Mouse (Mus musculus): ENCODE results near the gene Plppr2. TPM values are rescaled to one million over a fixed set of nuclear protein-coding genes. Genes with fewer than 3 reads are reported as not detected.

Gene Plppr2
- total and polyA plus RNA-seq, 2 experiments from 2014 or later: 108 to 144 TPM

DNA sequence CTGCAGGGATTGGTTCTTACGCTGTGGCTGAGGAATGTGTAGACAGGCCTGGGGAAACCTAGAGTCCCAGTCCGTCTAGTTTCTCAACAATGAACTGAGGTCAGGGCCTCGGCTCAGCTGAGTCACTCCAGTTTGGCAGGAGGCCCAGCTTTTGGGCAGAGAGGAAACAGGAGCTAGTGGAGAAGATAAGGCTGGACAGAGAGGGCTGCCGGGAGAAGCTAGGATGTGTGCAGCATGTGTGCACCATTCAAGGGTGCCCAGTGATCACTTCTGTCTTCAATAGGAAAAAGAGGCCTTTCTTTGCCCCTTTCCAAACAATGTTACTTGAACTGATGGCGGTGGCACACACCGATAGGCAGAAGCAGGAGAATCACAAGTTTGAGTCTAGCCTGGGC lies 12.7 kb upstream of the Plppr2 start:
- H3K9ac ChIP-seq: no peak overlapping the region
- ATAC-seq: no peak
- H3K27me3 ChIP-seq (ENCODE audit: insufficient read depth, low read length): no peaks in the 10 kb centered on the region
- H3K4me2 ChIP-seq (ENCODE audit: low read depth): no peak overlapping the region
- H3K27ac ChIP-seq (ENCODE audit: low read depth, low read length): no peak overlapping the region
- H3K36me3 ChIP-seq (ENCODE audit: insufficient read depth): 0 out of 2 replicates have a peak, but pooled peaks cover 3% of the 10 kb centered on the region
- TF ChIP-seq CTCF (IDR thresholded peaks at IDR 0.05; ENCODE audit: low read depth): no peak
- no peak for DNase-seq
- H3K4me1 ChIP-seq (ENCODE audit: insufficient read depth): peaks cover 10% of the 10 kb centered on the region; the same call in 1 of the 2 replicates
- H3K9me3 ChIP-seq (ENCODE audit: low read length): no peaks in the 10 kb centered on the region
- H3K4me3 ChIP-seq (ENCODE audit: low read depth, low read length): no peak overlapping the region
- 62% methylated on average over 6 of the region's 6 CpGs for WGBS

DNA sequence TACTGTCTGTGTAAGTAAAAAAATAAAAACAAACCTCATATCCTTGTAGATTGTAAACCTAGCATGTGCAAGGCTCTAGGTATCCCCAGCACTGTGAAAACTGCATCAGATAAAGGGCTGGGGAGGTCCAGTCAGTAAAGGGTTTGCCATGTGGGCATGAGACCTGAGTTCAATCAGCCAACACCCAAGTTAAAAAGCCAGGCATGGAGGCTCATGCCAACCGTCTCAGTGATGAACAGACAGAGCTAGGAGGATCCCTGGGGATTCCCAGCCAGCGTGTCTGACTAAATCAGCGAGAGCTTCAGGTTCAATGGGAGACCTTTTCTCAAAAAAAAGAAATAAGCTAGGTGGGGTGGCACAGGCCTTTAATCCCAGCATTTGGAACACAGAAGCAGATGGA lies 11.8 kb upstream of the Plppr2 start:
- TF ChIP-seq CTCF (IDR thresholded peaks at IDR 0.05; ENCODE audit: low read depth): no peak
- H3K27me3 ChIP-seq (ENCODE audit: insufficient read depth, low read length): no peaks in the 10 kb centered on the region
- ATAC-seq: no peak
- no peaks in the 10 kb centered on the region for H3K9me3 ChIP-seq (ENCODE audit: low read length)
- H3K4me3 ChIP-seq (ENCODE audit: low read depth, low read length): no peak overlapping the region
- peaks cover 10% of the 10 kb centered on the region; the same call in 1 of the 2 replicates for H3K4me1 ChIP-seq (ENCODE audit: insufficient read depth)
- no peak overlapping the region for H3K4me2 ChIP-seq (ENCODE audit: low read depth)
- 0 out of 2 replicates have a peak, but pooled peaks cover 3% of the 10 kb centered on the region for H3K36me3 ChIP-seq (ENCODE audit: insufficient read depth)
- H3K9ac ChIP-seq: no peak overlapping the region
- WGBS: 91% methylated on average over 3 of the region's 3 CpGs
- H3K27ac ChIP-seq (ENCODE audit: low read depth, low read length): no peak overlapping the region
- no peak for DNase-seq

DNA sequence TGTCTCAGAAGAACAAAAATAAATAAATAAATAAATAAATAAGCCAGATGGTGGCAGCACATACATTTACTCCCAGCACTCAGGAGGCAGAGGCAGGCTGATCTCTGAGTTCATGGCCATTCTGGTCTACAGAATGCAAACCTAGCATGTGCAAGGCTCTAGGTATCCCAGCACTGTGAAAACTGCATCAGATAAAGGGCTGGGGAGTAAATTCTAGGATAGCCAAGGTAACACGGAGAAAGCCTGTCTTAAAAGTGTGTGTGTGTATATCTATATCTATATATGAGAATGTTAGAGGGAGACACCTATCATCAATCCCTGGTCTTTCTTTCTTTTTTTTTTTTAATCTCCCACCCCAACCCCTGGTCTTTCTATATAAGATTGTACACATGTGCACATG lies 11.3 kb upstream of the Plppr2 start:
- WGBS: 100% methylated on average over 1 of the region's 1 CpGs
- ATAC-seq (no peak), DNase-seq (no peak)
- H3K27ac ChIP-seq (ENCODE audit: low read depth, low read length): no peak overlapping the region
- H3K9me3 ChIP-seq (ENCODE audit: low read length): no peaks in the 10 kb centered on the region
- H3K4me2 ChIP-seq (ENCODE audit: low read depth): no peak overlapping the region
- H3K27me3 ChIP-seq (ENCODE audit: insufficient read depth, low read length): no peaks in the 10 kb centered on the region
- H3K36me3 ChIP-seq (ENCODE audit: insufficient read depth): 0 out of 2 replicates have a peak, but pooled peaks cover 3% of the 10 kb centered on the region
- TF ChIP-seq CTCF (IDR thresholded peaks at IDR 0.05; ENCODE audit: low read depth): no peak
- H3K9ac ChIP-seq: no peak overlapping the region
- H3K4me1 ChIP-seq (ENCODE audit: insufficient read depth): peaks cover 10% of the 10 kb centered on the region; the same call in 1 of the 2 replicates
- no peak overlapping the region for H3K4me3 ChIP-seq (ENCODE audit: low read depth, low read length)

DNA sequence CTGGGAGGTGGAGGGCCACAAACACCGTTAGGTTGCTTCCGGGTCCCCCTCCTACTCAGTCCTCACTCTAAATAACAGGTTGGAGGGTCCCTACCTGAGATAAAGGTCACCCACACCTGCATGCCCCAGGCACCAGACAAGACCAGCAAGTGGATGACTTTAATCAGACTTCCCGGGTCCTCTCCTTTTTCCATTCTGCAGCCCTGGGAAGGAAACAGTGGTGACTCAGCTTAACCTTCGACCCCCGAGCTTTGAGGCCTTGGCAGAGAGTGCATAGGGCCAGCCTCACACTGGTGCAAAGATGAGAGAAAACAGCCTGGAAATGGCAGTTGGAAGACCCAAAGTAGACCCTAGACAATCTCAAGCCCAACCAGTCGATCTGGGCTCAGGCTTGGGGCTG lies 10.7 kb upstream of the Plppr2 start:
- no peak for DNase-seq
- H3K9ac ChIP-seq: peak overlapping the region; percentile 63

DNA sequence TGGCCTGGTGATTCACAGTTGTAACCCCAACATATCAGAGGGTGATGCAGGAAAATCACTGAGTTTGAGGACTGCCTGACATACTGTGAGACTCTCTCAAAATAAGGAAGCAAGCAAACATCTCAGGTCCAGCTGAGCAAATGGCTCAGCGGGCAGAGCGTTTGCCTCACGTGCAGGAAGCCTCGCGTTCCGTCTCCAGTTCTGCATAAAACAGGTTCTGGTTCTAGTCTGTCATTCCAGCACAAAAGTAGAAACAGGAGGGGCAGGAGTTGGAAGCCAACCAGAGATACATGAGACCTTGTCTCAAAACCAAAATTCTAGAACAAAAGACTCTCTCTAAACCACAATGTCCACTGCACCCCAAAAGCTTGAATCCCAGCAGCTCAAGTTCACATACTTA lies 10.0 kb upstream of the Plppr2 start:
- Histone ChIP-seq H3K4me1 (ENCODE audit: insufficient read depth) (peaks cover 10% of the 10 kb centered on the region; the same call in 1 of the 2 replicates), H3K36me3 (ENCODE audit: insufficient read depth) (0 out of 2 replicates have a peak, but pooled peaks cover 3% of the 10 kb centered on the region), H3K4me3 (ENCODE audit: low read depth, low read length) (peak overlapping the region; percentile 54), H3K4me2 (ENCODE audit: low read depth) (peak overlapping the region; percentile 54), H3K9me3 (ENCODE audit: low read length) (no peaks in the 10 kb centered on the region), H3K9ac (peak overlapping the region; percentile 63), H3K27ac (ENCODE audit: low read depth, low read length) (peak overlapping the region; percentile 64), H3K27me3 (ENCODE audit: insufficient read depth, low read length) (no peaks in the 10 kb centered on the region)
- ATAC-seq: peak; percentile 15; the same call in 1 of the 2 replicates
- no peak for TF ChIP-seq CTCF (IDR thresholded peaks at IDR 0.05; ENCODE audit: low read depth)
- WGBS: 0% methylated on average over 6 of the region's 6 CpGs
- DNase-seq: no peak

More for the DNA sequence above, 10.7 kb upstream of the Plppr2 start:
- H3K27me3 ChIP-seq (ENCODE audit: insufficient read depth, low read length): no peaks in the 10 kb centered on the region
- peaks cover 10% of the 10 kb centered on the region; the same call in 1 of the 2 replicates for H3K4me1 ChIP-seq (ENCODE audit: insufficient read depth)
- H3K9me3 ChIP-seq (ENCODE audit: low read length): no peaks in the 10 kb centered on the region
- H3K4me2 ChIP-seq (ENCODE audit: low read depth): peak overlapping the region; percentile 54
- peak overlapping the region; percentile 64; the same call in 1 of the 2 replicates for H3K27ac ChIP-seq (ENCODE audit: low read depth, low read length)
- 0 out of 2 replicates have a peak, but pooled peaks cover 3% of the 10 kb centered on the region for H3K36me3 ChIP-seq (ENCODE audit: insufficient read depth)
- TF ChIP-seq CTCF (IDR thresholded peaks at IDR 0.05; ENCODE audit: low read depth): no peak
- WGBS: 78% methylated on average over 6 of the region's 6 CpGs
- no peak overlapping the region; the same call in 1 of the 2 replicates for H3K4me3 ChIP-seq (ENCODE audit: low read depth, low read length)
- ATAC-seq: no peak

DNA sequence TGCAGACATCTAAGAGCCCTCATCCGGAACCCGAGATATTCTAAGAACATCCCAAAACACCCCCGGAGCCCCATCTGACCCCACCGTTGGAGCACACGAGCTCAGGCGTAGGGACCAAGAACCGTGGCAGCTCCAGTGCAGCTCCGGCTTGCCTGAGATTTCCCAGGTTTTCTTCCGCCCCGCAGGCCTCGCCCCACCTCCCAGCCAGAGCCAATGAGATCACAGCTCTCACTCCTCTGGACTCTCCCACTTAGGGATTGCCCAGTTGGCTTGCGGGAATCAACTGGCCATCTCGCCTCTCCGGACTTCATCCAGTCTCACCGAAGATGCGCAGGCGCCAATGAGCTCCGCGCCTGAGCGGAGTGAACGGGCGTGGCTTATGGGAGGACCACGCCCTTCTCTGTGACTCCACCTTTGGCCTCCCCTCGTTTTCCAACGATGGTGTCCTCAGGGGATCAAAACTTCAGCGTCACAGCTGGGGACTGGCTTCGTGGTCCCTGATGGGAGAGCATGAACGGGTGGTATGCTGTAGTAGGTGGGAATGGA lies 9.6 kb upstream of the Plppr2 start, which contains the start of the genes Ccdc159 and Tmem205:
TSS of gene Ccdc159 (plus strand) at position 264 of the 546 bp plus-strand sequence.
TSS of gene Tmem205 (minus strand) at position 349 of the 546 bp plus-strand sequence.
- no peaks in the 10 kb centered on the region for H3K9me3 ChIP-seq (ENCODE audit: low read length)
- H3K4me1 ChIP-seq (ENCODE audit: insufficient read depth): peaks cover 10% of the 10 kb centered on the region; the same call in 1 of the 2 replicates
- H3K27ac ChIP-seq (ENCODE audit: low read depth, low read length): peak within 1 kb of the TSS; percentile 64
- no peaks in the 10 kb centered on the region for H3K27me3 ChIP-seq (ENCODE audit: insufficient read depth, low read length)
- H3K36me3 ChIP-seq (ENCODE audit: insufficient read depth): 0 out of 2 replicates have a peak, but pooled peaks cover 3% of the 10 kb centered on the region
- DNase-seq (peak; percentile 96), ATAC-seq (peak; percentile 97)
- H3K4me2 ChIP-seq (ENCODE audit: low read depth): peak within 1 kb of the TSS; percentile 54
- H3K9ac ChIP-seq: peak within 1 kb of the TSS; percentile 63
- TF ChIP-seq CTCF (IDR thresholded peaks at IDR 0.05; ENCODE audit: low read depth): no peak
- WGBS: under 1% methylated on average over 28 of the region's 28 CpGs
- H3K4me3 ChIP-seq (ENCODE audit: low read depth, low read length): peak within 1 kb of the TSS; percentile 54

DNA sequence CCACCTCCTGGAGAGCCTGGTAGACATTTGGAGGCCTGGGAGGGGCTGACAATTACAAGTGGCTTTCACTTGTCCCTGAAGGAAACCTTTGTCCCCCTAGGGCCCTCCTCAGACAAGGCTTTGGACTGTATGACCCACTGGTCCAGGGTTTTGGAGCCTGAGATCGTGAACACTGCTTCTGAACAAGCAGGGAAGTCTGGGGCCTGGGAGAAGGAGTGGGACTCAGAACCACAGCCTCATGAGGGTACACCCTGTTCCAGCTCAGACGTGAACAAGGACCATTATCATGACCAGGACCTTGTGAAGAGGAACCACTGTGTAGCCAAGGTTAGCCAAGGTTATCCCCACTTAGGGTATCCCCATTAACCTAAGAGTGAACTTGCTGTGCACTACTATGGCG lies 7.6 kb upstream of the Plppr2 start:
- H3K27ac ChIP-seq (ENCODE audit: low read depth, low read length): no peak overlapping the region
- no peak overlapping the region for H3K4me2 ChIP-seq (ENCODE audit: low read depth)
- H3K4me1 ChIP-seq (ENCODE audit: insufficient read depth): peaks cover 10% of the 10 kb centered on the region; the same call in 1 of the 2 replicates
- H3K9me3 ChIP-seq (ENCODE audit: low read length): no peaks in the 10 kb centered on the region
- no peak overlapping the region for H3K9ac ChIP-seq
- WGBS: 84% methylated on average over 3 of the region's 3 CpGs
- no peak for ATAC-seq
- DNase-seq: no peak
- 0 out of 2 replicates have a peak, but pooled peaks cover 3% of the 10 kb centered on the region for H3K36me3 ChIP-seq (ENCODE audit: insufficient read depth)
- no peak overlapping the region for H3K4me3 ChIP-seq (ENCODE audit: low read depth, low read length)
- no peaks in the 10 kb centered on the region for H3K27me3 ChIP-seq (ENCODE audit: insufficient read depth, low read length)
- no peak for TF ChIP-seq CTCF (IDR thresholded peaks at IDR 0.05; ENCODE audit: low read depth)
